Mouse (Mus musculus): ENCODE measurements around the gene Tmem214.

DNA sequence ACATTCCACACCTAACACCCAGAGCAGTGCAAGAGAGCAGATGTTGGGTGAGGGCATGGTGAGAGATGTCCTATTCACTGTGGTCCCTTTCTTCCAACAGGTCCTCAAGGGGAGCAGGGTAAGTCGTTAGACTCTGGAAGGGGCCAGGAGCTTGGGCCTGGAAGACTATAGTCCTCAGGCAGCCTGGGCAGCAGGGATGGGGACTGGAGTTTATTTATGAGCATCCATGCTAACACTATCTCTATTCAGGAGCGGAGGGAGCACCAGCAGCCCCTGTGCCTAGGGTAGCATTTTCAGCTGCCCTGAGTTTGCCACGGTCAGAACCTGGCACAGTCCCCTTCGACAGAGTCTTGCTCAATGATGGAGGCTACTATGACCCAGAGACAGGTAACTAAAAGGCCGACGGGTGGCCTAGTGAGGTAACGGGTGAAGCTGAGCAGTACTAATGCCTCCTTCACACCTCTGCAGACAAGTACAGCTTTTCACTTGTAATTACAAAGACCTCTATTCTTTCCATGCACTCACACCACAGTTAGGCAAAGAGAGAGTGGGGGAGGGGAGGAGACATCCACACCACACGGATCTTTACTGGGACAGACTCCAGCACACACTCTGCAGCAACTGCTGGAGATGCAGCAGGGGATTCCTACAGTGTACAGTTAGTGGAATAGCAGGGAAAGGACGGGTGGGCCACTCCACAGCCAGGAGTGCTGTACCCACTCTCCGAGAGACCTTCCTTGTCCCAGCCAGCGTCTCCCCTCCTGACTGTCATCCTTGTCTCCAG lies 52.2 kb downstream of the Tmem214 start:
- TF ChIP-seq POLR2A (IDR thresholded peaks at IDR 0.05; ENCODE audit: borderline replicate concordance, control insufficient read depth, low read depth, low read length) (no peak), CTCF (IDR thresholded peaks at IDR 0.05; ENCODE audit: control insufficient read depth, insufficient read depth, low read length) (no peak)
